Mouse (Mus musculus): ENCODE data around the gene Angptl2.

Gene Angptl2

GRCm38 (mm10) chr2:33232782-33233570 lies 17.1 kb downstream of the Angptl2 start:
- DNase-seq = no peak

- no peak for DNase-seq
Observed at GRCm38 (mm10) chr2:33233856-33234255, 18.0 kb downstream of the Angptl2 start.

- peak; percentile 60 for DNase-seq
Observed at GRCm38 (mm10) chr2:33234848-33235247, 19.0 kb downstream of the Angptl2 start.

- no peak for DNase-seq
Observed at GRCm38 (mm10) chr2:33237581-33237980, 21.7 kb downstream of the Angptl2 start.

- DNase-seq = no peak
Observed at GRCm38 (mm10) chr2:33244880-33245279, 29.0 kb downstream of the Angptl2 start.

GRCm38 (mm10) chr2:33245350-33245749 lies 29.5 kb downstream of the Angptl2 start:
- no peak for DNase-seq

GRCm38 (mm10) chr2:33246841-33247240 lies 31.0 kb downstream of the Angptl2 start:
- DNase-seq = no peak

- DNase-seq = no peak
Observed at GRCm38 (mm10) chr2:33248549-33248948, 32.7 kb downstream of the Angptl2 start.

- no peak for DNase-seq
Observed at GRCm38 (mm10) chr2:33249922-33250633, 34.2 kb downstream of the Angptl2 start.

- no peak for DNase-seq
Observed at GRCm38 (mm10) chr2:33252751-33253150, 36.9 kb downstream of the Angptl2 start.

GRCm38 (mm10) chr2:33253572-33254190 lies 37.8 kb downstream of the Angptl2 start:
- no peak for DNase-seq

GRCm38 (mm10) chr2:33254318-33254985 lies 38.6 kb downstream of the Angptl2 start:
- peak; percentile 50 for DNase-seq

GRCm38 (mm10) chr2:33256769-33257537 lies 41.1 kb downstream of the Angptl2 start:
- DNase-seq = peak; percentile 63

- no peak for DNase-seq
Observed at GRCm38 (mm10) chr2:33260772-33261171, 44.9 kb downstream of the Angptl2 start.

- no peak for DNase-seq
Observed at GRCm38 (mm10) chr2:33261475-33261874, 45.6 kb downstream of the Angptl2 start.

GRCm38 (mm10) chr2:33265793-33266192 lies 49.9 kb downstream of the Angptl2 start:
- DNase-seq = no peak

- DNase-seq = no peak
Observed at GRCm38 (mm10) chr2:33267075-33267474, 51.2 kb downstream of the Angptl2 start.

- no peak for DNase-seq
Observed at GRCm38 (mm10) chr2:33268384-33269131, 52.7 kb downstream of the Angptl2 start.

GRCm38 (mm10) chr2:33269132-33269493 lies 53.2 kb downstream of the Angptl2 start:
- DNase-seq = peak; percentile 61

GRCm38 (mm10) chr2:33270569-33270968 lies 54.7 kb downstream of the Angptl2 start:
- no peak for DNase-seq

GRCm38 (mm10) chr2:33271511-33271910 lies 55.6 kb downstream of the Angptl2 start:
- DNase-seq = no peak

Measured in cerebellum, adult 11-12 months (tissue).